Mouse (Mus musculus): ENCODE results near the gene Ankrd11.
A peak's percentile ranks its signal among the peaks of the same experiment; 100 is the strongest.

Ankrd11 gene

GRCm38 (mm10) chr8:122893451-122893850 is 148.6 kb downstream of the Ankrd11 start:
- TF ChIP-seq CTCF (conservative IDR thresholded peaks at IDR 0.05; ENCODE audit: low read length), result no peak
- Histone ChIP-seq H3K9me3 (ENCODE audit: low read length) (no peaks in the 10 kb centered on the region), H3K36me3 (ENCODE audit: insufficient read depth, low read length) (peaks cover 100% of the 10 kb centered on the region), H3K4me3 (replicated peaks; ENCODE audit: low read length) (no peak overlapping the region), H3K4me1 (replicated peaks; ENCODE audit: low read depth, low read length) (peaks cover 50% of the 10 kb centered on the region), H3K27me3 (ENCODE audit: insufficient read depth, low read length) (no peaks in the 10 kb centered on the region)

- H3K9me3 ChIP-seq (ENCODE audit: low read length), result no peaks in the 10 kb centered on the region
- TF ChIP-seq NANOG (IDR thresholded peaks at IDR 0.05; ENCODE audit: borderline replicate concordance, low read length) (no peak), CTCF (conservative IDR thresholded peaks at IDR 0.05; ENCODE audit: low read length) (no peak; the same call in 1 of the 2 replicates), POU5F1 (IDR thresholded peaks at IDR 0.05; ENCODE audit: borderline replicate concordance, low read length) (no peak)
- peaks cover 42% of the 10 kb centered on the region for H3K4me1 ChIP-seq (replicated peaks; ENCODE audit: low read depth, low read length)
- no peaks in the 10 kb centered on the region for H3K27me3 ChIP-seq (ENCODE audit: insufficient read depth, low read length)
- no peak overlapping the region for H3K4me3 ChIP-seq (replicated peaks; ENCODE audit: low read length)
- H3K36me3 ChIP-seq (ENCODE audit: insufficient read depth, low read length), result peaks cover 100% of the 10 kb centered on the region
Observed at GRCm38 (mm10) chr8:122891440-122891839, 150.6 kb downstream of the Ankrd11 start.

- TF ChIP-seq POU5F1 (IDR thresholded peaks at IDR 0.05; ENCODE audit: borderline replicate concordance, low read length), result no peak
- no peak for TF ChIP-seq CTCF (conservative IDR thresholded peaks at IDR 0.05; ENCODE audit: low read length)
- TF ChIP-seq NANOG (IDR thresholded peaks at IDR 0.05; ENCODE audit: borderline replicate concordance, low read length), result no peak
- Histone ChIP-seq H3K9me3 (ENCODE audit: low read length) (no peaks in the 10 kb centered on the region), H3K4me3 (replicated peaks; ENCODE audit: low read length) (no peak overlapping the region), H3K4me1 (replicated peaks; ENCODE audit: low read depth, low read length) (peaks cover 6% of the 10 kb centered on the region; the same call in 1 of the 2 replicates), H3K36me3 (ENCODE audit: insufficient read depth, low read length) (peaks cover 78% of the 10 kb centered on the region), H3K27me3 (ENCODE audit: insufficient read depth, low read length) (no peaks in the 10 kb centered on the region)
Observed at GRCm38 (mm10) chr8:122883671-122884070, 158.4 kb downstream of the Ankrd11 start.

- Histone ChIP-seq H3K36me3 (ENCODE audit: insufficient read depth, low read length) (peaks cover 44% of the 10 kb centered on the region), H3K4me1 (replicated peaks; ENCODE audit: low read depth, low read length) (peaks cover 4% of the 10 kb centered on the region; the same call in 1 of the 2 replicates), H3K4me3 (replicated peaks; ENCODE audit: low read length) (no peak overlapping the region), H3K27me3 (ENCODE audit: insufficient read depth, low read length) (no peaks in the 10 kb centered on the region), H3K9me3 (ENCODE audit: low read length) (no peaks in the 10 kb centered on the region)
- TF ChIP-seq NANOG (IDR thresholded peaks at IDR 0.05; ENCODE audit: borderline replicate concordance, low read length), result no peak
- no peak for TF ChIP-seq CTCF (conservative IDR thresholded peaks at IDR 0.05; ENCODE audit: low read length)
- no peak for TF ChIP-seq POU5F1 (IDR thresholded peaks at IDR 0.05; ENCODE audit: borderline replicate concordance, low read length)
Observed at GRCm38 (mm10) chr8:122880302-122880701, 161.8 kb downstream of the Ankrd11 start.

GRCm38 (mm10) chr8:122878231-122878630 is 163.8 kb downstream of the Ankrd11 start:
- H3K4me1 ChIP-seq (replicated peaks; ENCODE audit: low read depth, low read length), result peaks cover 4% of the 10 kb centered on the region; the same call in 1 of the 2 replicates
- no peaks in the 10 kb centered on the region for H3K27me3 ChIP-seq (ENCODE audit: insufficient read depth, low read length)
- no peak overlapping the region for H3K4me3 ChIP-seq (replicated peaks; ENCODE audit: low read length)
- peaks cover 23% of the 10 kb centered on the region for H3K36me3 ChIP-seq (ENCODE audit: insufficient read depth, low read length)
- H3K9me3 ChIP-seq (ENCODE audit: low read length), result no peaks in the 10 kb centered on the region
- no peak for TF ChIP-seq CTCF (conservative IDR thresholded peaks at IDR 0.05; ENCODE audit: low read length)
- TF ChIP-seq POU5F1 (IDR thresholded peaks at IDR 0.05; ENCODE audit: borderline replicate concordance, low read length), result no peak
- no peak for TF ChIP-seq NANOG (IDR thresholded peaks at IDR 0.05; ENCODE audit: borderline replicate concordance, low read length)

GRCm38 (mm10) chr8:122875186-122875585 is 166.9 kb downstream of the Ankrd11 start:
- Histone ChIP-seq H3K4me1 (replicated peaks; ENCODE audit: low read depth, low read length) (peaks cover 25% of the 10 kb centered on the region), H3K9me3 (ENCODE audit: low read length) (no peaks in the 10 kb centered on the region), H3K4me3 (replicated peaks; ENCODE audit: low read length) (no peak overlapping the region), H3K36me3 (ENCODE audit: insufficient read depth, low read length) (no peaks in the 10 kb centered on the region), H3K27me3 (ENCODE audit: insufficient read depth, low read length) (no peaks in the 10 kb centered on the region)
- no peak for TF ChIP-seq CTCF (conservative IDR thresholded peaks at IDR 0.05; ENCODE audit: low read length)
- no peak for TF ChIP-seq NANOG (IDR thresholded peaks at IDR 0.05; ENCODE audit: borderline replicate concordance, low read length)
- TF ChIP-seq POU5F1 (IDR thresholded peaks at IDR 0.05; ENCODE audit: borderline replicate concordance, low read length), result no peak

- Histone ChIP-seq H3K9me3 (ENCODE audit: low read length) (no peaks in the 10 kb centered on the region), H3K4me3 (replicated peaks; ENCODE audit: low read length) (no peak overlapping the region), H3K27me3 (ENCODE audit: insufficient read depth, low read length) (no peaks in the 10 kb centered on the region), H3K36me3 (ENCODE audit: insufficient read depth, low read length) (no peaks in the 10 kb centered on the region), H3K4me1 (replicated peaks; ENCODE audit: low read depth, low read length) (peaks cover 34% of the 10 kb centered on the region)
- TF ChIP-seq CTCF (conservative IDR thresholded peaks at IDR 0.05; ENCODE audit: low read length), result no peak
Observed at GRCm38 (mm10) chr8:122873171-122873570, 168.9 kb downstream of the Ankrd11 start.

GRCm38 (mm10) chr8:122871663-122872062 is 170.4 kb downstream of the Ankrd11 start:
- Histone ChIP-seq H3K9me3 (ENCODE audit: low read length) (peaks cover 7% of the 10 kb centered on the region), H3K36me3 (ENCODE audit: insufficient read depth, low read length) (no peaks in the 10 kb centered on the region), H3K27me3 (ENCODE audit: insufficient read depth, low read length) (no peaks in the 10 kb centered on the region), H3K4me1 (replicated peaks; ENCODE audit: low read depth, low read length) (peaks cover 31% of the 10 kb centered on the region), H3K4me3 (replicated peaks; ENCODE audit: low read length) (no peak overlapping the region)
- TF ChIP-seq POU5F1 (IDR thresholded peaks at IDR 0.05; ENCODE audit: borderline replicate concordance, low read length) (0 out of 2 replicates have a peak, but pooled peaks have one; percentile 30), CTCF (conservative IDR thresholded peaks at IDR 0.05; ENCODE audit: low read length) (no peak)

- no peak for TF ChIP-seq CTCF (conservative IDR thresholded peaks at IDR 0.05; ENCODE audit: low read length)
- no peak for TF ChIP-seq POU5F1 (IDR thresholded peaks at IDR 0.05; ENCODE audit: borderline replicate concordance, low read length)
- TF ChIP-seq NANOG (IDR thresholded peaks at IDR 0.05; ENCODE audit: borderline replicate concordance, low read length), result no peak
- Histone ChIP-seq H3K27me3 (ENCODE audit: insufficient read depth, low read length) (no peaks in the 10 kb centered on the region), H3K9me3 (ENCODE audit: low read length) (peaks cover 19% of the 10 kb centered on the region), H3K36me3 (ENCODE audit: insufficient read depth, low read length) (no peaks in the 10 kb centered on the region), H3K4me1 (replicated peaks; ENCODE audit: low read depth, low read length) (peaks cover 30% of the 10 kb centered on the region), H3K4me3 (replicated peaks; ENCODE audit: low read length) (peak overlapping the region; percentile 77)
Observed at GRCm38 (mm10) chr8:122870377-122870863, 171.7 kb downstream of the Ankrd11 start.

Measured in E14TG2a.4 (cell line).